Mouse (Mus musculus) erythroblast, embryonic 14.5 days (primary cell): ENCODE results near the gene 1700125H20Rik. TPM values are rescaled to one million over a fixed set of nuclear protein-coding genes. Genes with fewer than 3 reads are reported as not detected.
A peak's percentile ranks its signal among the peaks of the same experiment; 100 is the strongest.

Experiments
- H3K27me3 ChIP-seq: 2 replicates; pipeline ENCODE4 v1.6.1; 2012; ENCODE audit warnings: inconsistent platforms; ENCODE audit not compliant: control insufficient read depth
- H3K36me3 ChIP-seq: 2 replicates; pipeline ENCODE4 v1.6.1; 2012; ENCODE audit warnings: mild to moderate bottlenecking, inconsistent platforms; ENCODE audit not compliant: control insufficient read depth
- H3K4me1 ChIP-seq: 2 replicates; pipeline ENCODE4 v1.6.1; 2012; ENCODE audit warnings: inconsistent platforms; ENCODE audit not compliant: control insufficient read depth
- H3K4me3 ChIP-seq: replicated peaks from 2 replicates; pipeline ENCODE3; 2012; ENCODE audit warnings: moderate library complexity, mild to moderate bottlenecking, inconsistent platforms
- H3K9me3 ChIP-seq: 2 replicates; pipeline ENCODE4 v1.6.1; 2012; ENCODE audit warnings: low read length, inconsistent platforms, mixed read lengths; ENCODE audit not compliant: control insufficient read depth
- GATA1 ChIP-seq: IDR thresholded peaks from 2 replicates; pipeline ENCODE4 v1.6.1; 2012; ENCODE audit warnings: low read length, inconsistent platforms, mixed read lengths
- TAL1 ChIP-seq: IDR thresholded peaks from 3 replicates; pipeline ENCODE4 v1.6.1; 2012; ENCODE audit warnings: low read length, inconsistent platforms, mixed read lengths
- polyA plus RNA-seq: library from polyadenylated mRNA; stranded (reverse); fragments of >175 nt; gene quantifications from 2 replicates; pipeline ENCODE4 v1.2.3, GENCODE M21; 2012

The 1700125H20Rik gene
- polyA plus RNA-seq, 1 experiment: not detected

- Histone ChIP-seq H3K9me3 (no peaks in the 10 kb centered on the region), H3K36me3 (no peaks in the 10 kb centered on the region), H3K4me3 (no peak overlapping the region), H3K4me1 (peaks cover 18% of the 10 kb centered on the region), H3K27me3 (no peaks in the 10 kb centered on the region)
- TF ChIP-seq TAL1: no peak
- TF ChIP-seq GATA1: no peak
Observed at GRCm38 (mm10) chr11:85178413-85178812, 8.2 kb downstream of the 1700125H20Rik start.

GRCm38 (mm10) chr11:85182617-85183283 lies 12.5 kb downstream of the 1700125H20Rik start:
- Histone ChIP-seq H3K9me3 (peaks cover 3% of the 10 kb centered on the region; the same call in 1 of the 2 replicates), H3K27me3 (no peaks in the 10 kb centered on the region), H3K36me3 (no peaks in the 10 kb centered on the region; the same call in 1 of the 2 replicates), H3K4me3 (peak overlapping the region; percentile 71), H3K4me1 (peaks cover 19% of the 10 kb centered on the region)
- TF ChIP-seq TAL1 (no peak), GATA1 (no peak)

- H3K4me3 ChIP-seq: peak overlapping the region; percentile 71
- no peaks in the 10 kb centered on the region for H3K27me3 ChIP-seq
- no peaks in the 10 kb centered on the region; the same call in 1 of the 2 replicates for H3K36me3 ChIP-seq
- TF ChIP-seq TAL1 (no peak), GATA1 (no peak)
- H3K9me3 ChIP-seq: peaks cover 3% of the 10 kb centered on the region; the same call in 1 of the 2 replicates
- H3K4me1 ChIP-seq: peaks cover 13% of the 10 kb centered on the region
Observed at GRCm38 (mm10) chr11:85183284-85183779, 13.1 kb downstream of the 1700125H20Rik start.

GRCm38 (mm10) chr11:85184082-85184481 lies 13.9 kb downstream of the 1700125H20Rik start:
- Histone ChIP-seq H3K36me3 (peaks cover 2% of the 10 kb centered on the region), H3K4me3 (no peak overlapping the region), H3K4me1 (peaks cover 18% of the 10 kb centered on the region), H3K9me3 (peaks cover 3% of the 10 kb centered on the region; the same call in 1 of the 2 replicates), H3K27me3 (no peaks in the 10 kb centered on the region)
- TF ChIP-seq GATA1 (no peak), TAL1 (no peak)

- no peak for TF ChIP-seq TAL1
- no peak for TF ChIP-seq GATA1
- H3K9me3 ChIP-seq: peaks cover 3% of the 10 kb centered on the region; the same call in 1 of the 2 replicates
- no peak overlapping the region for H3K4me3 ChIP-seq
- H3K36me3 ChIP-seq: peaks cover 8% of the 10 kb centered on the region
- H3K27me3 ChIP-seq: no peaks in the 10 kb centered on the region
- H3K4me1 ChIP-seq: peaks cover 25% of the 10 kb centered on the region
Observed at GRCm38 (mm10) chr11:85184839-85185238, 14.6 kb downstream of the 1700125H20Rik start.

- TF ChIP-seq TAL1 (no peak), GATA1 (no peak)
- peaks cover 11% of the 10 kb centered on the region for H3K4me1 ChIP-seq
- H3K27me3 ChIP-seq: no peaks in the 10 kb centered on the region
- no peak overlapping the region for H3K4me3 ChIP-seq
- H3K9me3 ChIP-seq: peaks cover 3% of the 10 kb centered on the region; the same call in 1 of the 2 replicates
- H3K36me3 ChIP-seq: peaks cover 44% of the 10 kb centered on the region
Observed at GRCm38 (mm10) chr11:85189110-85189509, 18.9 kb downstream of the 1700125H20Rik start.

- no peaks in the 10 kb centered on the region for H3K9me3 ChIP-seq
- TF ChIP-seq GATA1 (no peak), TAL1 (no peak)
- no peak overlapping the region for H3K4me3 ChIP-seq
- peaks cover 61% of the 10 kb centered on the region for H3K36me3 ChIP-seq
- no peaks in the 10 kb centered on the region for H3K27me3 ChIP-seq
- peaks cover 11% of the 10 kb centered on the region for H3K4me1 ChIP-seq
Observed at GRCm38 (mm10) chr11:85190741-85191140, 20.5 kb downstream of the 1700125H20Rik start.

- peaks cover 85% of the 10 kb centered on the region for H3K36me3 ChIP-seq
Observed at GRCm38 (mm10) chr11:85194206-85194605, 24.0 kb downstream of the 1700125H20Rik start.

GRCm38 (mm10) chr11:85196046-85196445 lies 25.8 kb downstream of the 1700125H20Rik start:
- TF ChIP-seq TAL1: no peak
- no peak for TF ChIP-seq GATA1
- peaks cover 88% of the 10 kb centered on the region for H3K36me3 ChIP-seq
- no peak overlapping the region for H3K4me3 ChIP-seq
- H3K9me3 ChIP-seq: no peaks in the 10 kb centered on the region
- no peaks in the 10 kb centered on the region for H3K27me3 ChIP-seq
- no peaks in the 10 kb centered on the region for H3K4me1 ChIP-seq

More at GRCm38 (mm10) chr11:85194206-85194605, 24.0 kb downstream of the 1700125H20Rik start:
- Histone ChIP-seq H3K4me3 (no peak overlapping the region), H3K4me1 (peaks cover 5% of the 10 kb centered on the region), H3K9me3 (no peaks in the 10 kb centered on the region), H3K27me3 (no peaks in the 10 kb centered on the region)
- TF ChIP-seq GATA1: no peak
- no peak for TF ChIP-seq TAL1

GRCm38 (mm10) chr11:85198906-85199305 lies 28.7 kb downstream of the 1700125H20Rik start:
- H3K9me3 ChIP-seq: no peaks in the 10 kb centered on the region
- no peak overlapping the region for H3K4me3 ChIP-seq
- H3K27me3 ChIP-seq: no peaks in the 10 kb centered on the region
- no peak for TF ChIP-seq GATA1
- TF ChIP-seq TAL1: no peak
- no peaks in the 10 kb centered on the region for H3K4me1 ChIP-seq
- H3K36me3 ChIP-seq: peaks cover 82% of the 10 kb centered on the region
